In the genomic region with DNA sequence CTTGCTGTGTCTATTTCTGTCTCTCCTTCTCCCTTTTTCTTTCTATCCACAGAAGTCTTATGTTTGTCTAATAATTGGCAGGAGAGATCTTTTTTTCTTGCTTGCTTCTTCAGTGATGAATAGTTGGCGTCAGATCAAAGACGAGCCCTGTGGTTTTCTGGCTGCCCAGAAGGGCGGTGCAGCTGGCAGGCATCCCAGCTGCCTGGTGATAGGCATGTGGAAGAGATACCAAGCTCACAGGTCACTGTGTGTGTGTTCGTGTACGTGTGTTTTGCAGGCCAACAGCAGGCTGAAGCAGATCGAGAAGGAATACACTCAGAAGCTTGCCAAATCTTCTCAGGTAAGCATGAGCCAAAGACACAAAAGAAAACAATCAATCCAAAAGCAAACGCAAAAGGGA, we compare ENCODE assay signal across 8 mouse cellular contexts.
DNase-seq lines count a peak whose midpoint lies in the region; ATAC-seq lines count a peak whose summit lies in the region.

No protein-coding gene starts in this region.

- peak overlapping the region; percentile 41 to 54; a peak in 2 of 4 replicates for H3K27ac ChIP-seq in heart, embryonic 14.5 days (replicated peaks in 1 of 2; ENCODE audit: control insufficient read depth in 1 of 2, insufficient read depth in 1 of 2, low read depth in 2 of 2, low read length in 2 of 2)

- no peaks in the 10 kb centered on the region for H3K36me3 ChIP-seq in heart, embryonic 14.5 days (ENCODE audit: control insufficient read depth, insufficient read depth, low read length)

- no peak overlapping the region for H3K9ac ChIP-seq in heart, embryonic 14.5 days (ENCODE audit: low read length)

- no peaks in the 10 kb centered on the region for H3K9me3 ChIP-seq in heart, embryonic 14.5 days (ENCODE audit: control insufficient read depth, low read length)

- DNase-seq in left cerebral cortex, adult 11 months (ENCODE audit: low spot score), result peak; percentile 19
- DNase-seq in left cerebral cortex, postnatal 36 days (ENCODE audit: low spot score in 2 of 2), result no peak
- DNase-seq in adrenal gland, adult 18-20 months (ENCODE audit: low spot score in 2 of 2), result peak; percentile 67 to 69
- peak; percentile 62 for DNase-seq in fat pad, adult 2 months (ENCODE audit: extremely low read depth, low read depth, low spot score)
- peak; percentile 47 to 52 for DNase-seq in left cerebral cortex, postnatal 14 days (ENCODE audit: low spot score in 2 of 2)
- DNase-seq in ovary, postnatal 14 days (ENCODE audit: low spot score), result peak; percentile 54

- H3K4me3 ChIP-seq in heart, embryonic 14.5 days (ENCODE audit: control insufficient read depth in 1 of 2, insufficient read depth in 1 of 2, low read depth in 1 of 2, low read length in 2 of 2), result 0 out of 4 replicates have a peak overlapping the region, but pooled peaks of 1 of the 2 experiments have one; percentile 14

- WGBS in heart, embryonic 14.5 days, result 14% methylated on average over 7 of the region's 7 CpGs

- H3K27me3 ChIP-seq in heart, embryonic 14.5 days (ENCODE audit: control insufficient read depth, insufficient read depth, low read length), result no peaks in the 10 kb centered on the region

- intact Hi-C loops in left cerebral cortex, postnatal 36 days (cut with DNase I), result no loop called here
- intact Hi-C loops in left cerebral cortex, postnatal 14 days (cut with DNase I), result no loop called here

- H3K4me2 ChIP-seq in heart, embryonic 14.5 days (ENCODE audit: low read length), result peak overlapping the region; percentile 45

- peaks cover 6 to 15% of the 10 kb centered on the region in 2 experiments for H3K4me1 ChIP-seq in heart, embryonic 14.5 days (ENCODE audit: control insufficient read depth in 2 of 2, insufficient read depth in 2 of 2, low read length in 2 of 2)

- ATAC-seq in heart, embryonic 14.5 days (ENCODE audit: insufficient number of reproducible peaks, insufficient read depth, low FRiP score, low read depth), result peak; percentile 82; the same call in 1 of the 2 replicates
- ATAC-seq in monocyte, adult 5-6 weeks (replicated peaks; ENCODE audit: insufficient number of reproducible peaks, low FRiP score, low TSS enrichment, poor library complexity, severe bottlenecking), result no peak

Comparison
In these comparisons a context has a peak if more than half of its experiments do, and no peak if none do; other contexts are left out.
1. DNase-seq: peak in left cerebral cortex, adult 11 months (single experiment), adrenal gland, adult 18-20 months (2 of 2), fat pad, adult 2 months (single experiment), left cerebral cortex, postnatal 14 days (2 of 2) and ovary, postnatal 14 days (single experiment); none in left cerebral cortex, postnatal 36 days (0 of 2).